In genomic region chr1:131616546-131617220, GRCm38 (mm10) we compare ENCODE assay signal across 34 mouse cellular contexts. TPM values are rescaled to one million over a fixed set of nuclear protein-coding genes. Genes with fewer than 3 reads are reported as not detected.
DNase-seq lines count a peak whose midpoint lies in the region; ATAC-seq and TF ChIP-seq lines count a peak whose summit lies in the region.
"Had no signal": no experiment of that assay in that cellular context is flagged by ENCODE, and none has a peak within 500 bp of the region (broad histone marks: within the 10 kb centered on the region; RNA-seq: fewer than 3 reads in every experiment).

No protein-coding gene starts in this region.

- intact Hi-C loops in left cerebral cortex, postnatal 25 days (cut with DNase I) = loop anchor here (10.0 kb wide), 1 partner anchor 148 kb away; no protein-coding TSS in a partner anchor

- H3K27me3 ChIP-seq in G1E (ENCODE audit: insufficient read depth, low read length) = no peaks in the 10 kb centered on the region
- no peaks in the 10 kb centered on the region for H3K27me3 ChIP-seq in liver, embryonic 15.5 days
- H3K27me3 ChIP-seq in forebrain, embryonic 12.5 days = no peaks in the 10 kb centered on the region
- H3K27me3 ChIP-seq: embryonic facial prominence, embryonic 12.5 days; hindbrain, embryonic 12.5 days; limb, embryonic 13.5 days; neural tube, embryonic 13.5 days had no signal

- H3K4me1 ChIP-seq in G1E (ENCODE audit: insufficient read depth, low read depth, low read length) = peaks cover 79% of the 10 kb centered on the region
- H3K4me1 ChIP-seq in liver, embryonic 15.5 days (replicated peaks) = peaks cover 62% of the 10 kb centered on the region
- no peaks in the 10 kb centered on the region for H3K4me1 ChIP-seq in forebrain, embryonic 12.5 days
- H3K4me1 ChIP-seq: embryonic facial prominence, embryonic 12.5 days; hindbrain, embryonic 12.5 days; limb, embryonic 13.5 days; neural tube, embryonic 13.5 days had no signal

- peaks cover 3% of the 10 kb centered on the region; the same call in 1 of the 2 replicates for H3K9me3 ChIP-seq in G1E (replicated peaks)
- H3K9me3 ChIP-seq in liver, embryonic 15.5 days (replicated peaks) = no peaks in the 10 kb centered on the region
- no peaks in the 10 kb centered on the region for H3K9me3 ChIP-seq in forebrain, embryonic 12.5 days
- H3K9me3 ChIP-seq: embryonic facial prominence, embryonic 12.5 days; neural tube, embryonic 13.5 days had no signal

- peak overlapping the region; percentile 38 for H3K4me2 ChIP-seq in liver, embryonic 15.5 days
- no peak overlapping the region for H3K4me2 ChIP-seq in forebrain, embryonic 12.5 days
- H3K4me2 ChIP-seq: embryonic facial prominence, embryonic 12.5 days; heart, embryonic 11.5 days; hindbrain, embryonic 12.5 days; limb, embryonic 13.5 days; midbrain, embryonic 11.5 days; neural tube, embryonic 13.5 days had no signal

- peak overlapping the region; percentile 39; the same call in 1 of the 2 replicates for H3K4me3 ChIP-seq in G1E (ENCODE audit: low read depth, low read length)
- no peak overlapping the region for H3K4me3 ChIP-seq in liver, embryonic 15.5 days (replicated peaks)
- no peak overlapping the region for H3K4me3 ChIP-seq in forebrain, embryonic 12.5 days (replicated peaks)
- H3K4me3 ChIP-seq: embryonic facial prominence, embryonic 12.5 days; hindbrain, embryonic 12.5 days; limb, embryonic 13.5 days; neural tube, embryonic 13.5 days had no signal

- no peak overlapping the region for H3K9ac ChIP-seq in liver, embryonic 15.5 days
- H3K9ac ChIP-seq in forebrain, embryonic 12.5 days = no peak overlapping the region
- H3K9ac ChIP-seq: embryonic facial prominence, embryonic 12.5 days; forebrain, postnatal 0 days; hindbrain, embryonic 12.5 days; limb, embryonic 13.5 days; neural tube, embryonic 13.5 days had no signal

- H3K36me3 ChIP-seq in G1E (replicated peaks) = no peaks in the 10 kb centered on the region
- no peaks in the 10 kb centered on the region for H3K36me3 ChIP-seq in liver, embryonic 15.5 days (replicated peaks)
- no peaks in the 10 kb centered on the region for H3K36me3 ChIP-seq in forebrain, embryonic 12.5 days (replicated peaks)
- H3K36me3 ChIP-seq: embryonic facial prominence, embryonic 12.5 days; hindbrain, embryonic 12.5 days; limb, embryonic 13.5 days; neural tube, embryonic 13.5 days had no signal

- WGBS in liver, embryonic 15.5 days (ENCODE audit: insufficient replicate concordance) = 32% methylated on average over 5 of the region's 5 CpGs
- 79% methylated on average over 5 of the region's 5 CpGs for WGBS in forebrain, embryonic 12.5 days

- peak overlapping the region; percentile 72 for H3K27ac ChIP-seq in liver, embryonic 15.5 days (replicated peaks)
- H3K27ac ChIP-seq in forebrain, embryonic 12.5 days = no peak overlapping the region
- H3K27ac ChIP-seq: embryonic facial prominence, embryonic 12.5 days; hindbrain, embryonic 12.5 days; hindbrain, postnatal 0 days; limb, embryonic 13.5 days; neural tube, embryonic 13.5 days had no signal

- DNase-seq in G1E (ENCODE audit: low spot score) = peak; percentile 59
- peak; percentile 56 for DNase-seq in c-Kit-negative CD71-positive TER-119-positive erythroid progenitor cells, embryonic 14.5 days (ENCODE audit: low read depth, low spot score)
- DNase-seq in liver = peak; percentile 16
- DNase-seq in gastrocnemius, adult 8-10 months (ENCODE audit: low spot score in 2 of 2) = no peak
- no peak for DNase-seq in left cerebral cortex, postnatal 25 days (ENCODE audit: low spot score in 2 of 2)
- no peak for DNase-seq in spleen, postnatal 14 days (ENCODE audit: low spot score in 2 of 2)
- DNase-seq: adrenal gland, adult 2 months; adrenal gland, postnatal 36 days; cerebellum, adult 11-12 months; cerebellum, adult 9-11 months; embryo, embryonic 11 days; forebrain, postnatal 0 days; gastrocnemius, postnatal 10 days; heart, postnatal 36 days; kidney, postnatal 14 days; layer of hippocampus, adult 9-11 months; lung, adult 2 months; lung, postnatal 10 days; thymus, postnatal 25 days had no signal

- peak; percentile 93 for ATAC-seq in G1E (ENCODE audit: extremely low read depth, insufficient number of reproducible peaks, low FRiP score, poor library complexity, severe bottlenecking)
- peak; percentile 73 for ATAC-seq in liver, embryonic 15.5 days (ENCODE audit: insufficient read depth)
- no peak for ATAC-seq in forebrain, embryonic 12.5 days (ENCODE audit: low FRiP score)
- ATAC-seq: forebrain, postnatal 0 days; hindbrain, postnatal 0 days; intestine, postnatal 0 days had no signal

- TF ChIP-seq CTCF in G1E (IDR thresholded peaks at IDR 0.05; ENCODE audit: low read depth, low read length) = no peak

RNA-seq across cellular contexts. Expression of gene Avpr1b, which starts 17.6 kb away (rescaled TPM):
- total RNA-seq in G1E (2014; fragmentation: Nextera tagmentation) = not detected in 2 replicates
- 0.17 and 0.33 TPM in 2 replicates for total RNA-seq in G1E (2017)
- not detected in 2 replicates for polyA plus RNA-seq in G1E (2012)
- not detected in 2 replicates for polyA plus RNA-seq in liver, embryonic 15.5 days (2015; fragmentation: Nextera tagmentation; extraction: Ambion mirVana)
- polyA plus RNA-seq in forebrain, embryonic 12.5 days (2016; fragmentation: Nextera tagmentation; extraction: Ambion mirVana) = not detected in 2 replicates
- total RNA-seq in gastrocnemius, adult 8-10 months (2022) = not detected
- not detected for total RNA-seq in left cerebral cortex, postnatal 25 days (2021)
- total RNA-seq: adrenal gland, adult 2 months; adrenal gland, postnatal 36 days; forebrain, postnatal 0 days; gastrocnemius, postnatal 10 days; heart, postnatal 36 days; hindbrain, postnatal 0 days; left cerebral cortex, postnatal 14 days; midbrain, postnatal 0 days had no signal
- polyA plus RNA-seq: adrenal gland, adult 2 months; embryonic facial prominence, embryonic 12.5 days; forebrain, postnatal 0 days; gonadal fat pad, adult 2 months; heart, embryonic 11.5 days; heart, embryonic 16.5 days; hindbrain, embryonic 12.5 days; hindbrain, postnatal 0 days; intestine, postnatal 0 days; kidney, embryonic 14.5 days; limb, embryonic 13.5 days; lung, adult 2 months; midbrain, embryonic 11.5 days; midbrain, postnatal 0 days; neural tube, embryonic 13.5 days had no signal

RNA-seq across cellular contexts. Expression of gene Ctse, which starts 21.4 kb away (rescaled TPM):
- total RNA-seq in G1E (2014; fragmentation: Nextera tagmentation) = 1,974 and 2,087 TPM in 2 replicates
- 482 and 539 TPM in 2 replicates for total RNA-seq in G1E (2017)
- 163 and 246 TPM in 2 replicates for polyA plus RNA-seq in G1E (2012)
- 25.2 and 29.9 TPM in 2 replicates for polyA plus RNA-seq in liver, embryonic 15.5 days (2015; fragmentation: Nextera tagmentation; extraction: Ambion mirVana)
- not detected in 2 replicates for polyA plus RNA-seq in forebrain, embryonic 12.5 days (2016; fragmentation: Nextera tagmentation; extraction: Ambion mirVana)
- not detected for total RNA-seq in gastrocnemius, adult 8-10 months (2022)
- not detected for total RNA-seq in left cerebral cortex, postnatal 25 days (2021)
- total RNA-seq: hindbrain, postnatal 0 days had no signal
- polyA plus RNA-seq: hindbrain, postnatal 0 days; neural tube, embryonic 13.5 days had no signal

Comparison
In these comparisons a context has a peak if more than half of its experiments do, and no peak if none do; other contexts are left out.
1. DNase-seq: peak in G1E (single experiment), c-Kit-negative CD71-positive TER-119-positive erythroid progenitor cells, embryonic 14.5 days (single experiment) and liver (single experiment); none in gastrocnemius, adult 8-10 months (0 of 2), left cerebral cortex, postnatal 25 days (0 of 2) and spleen, postnatal 14 days (0 of 2).
2. RNA of gene Ctse, which starts 21.4 kb away (total RNA-seq): 482 to 2,087 TPM in G1E; not detected in left cerebral cortex, postnatal 25 days and not detected in gastrocnemius, adult 8-10 months; every median in the first group is over 100 times any median in the second.